19 mouse cellular contexts compared by ENCODE assay signal in genomic region chr2:31137018-31137590, GRCm38 (mm10). TPM values are rescaled to one million over a fixed set of nuclear protein-coding genes. Genes with fewer than 3 reads are reported as not detected.
A peak's percentile ranks its signal among the peaks of the same experiment; 100 is the strongest.
DNase-seq lines count a peak whose midpoint lies in the region; ATAC-seq and TF ChIP-seq lines count a peak whose summit lies in the region.
"Had no signal": no experiment of that assay in that cellular context is flagged by ENCODE, and none has a peak within 500 bp of the region (broad histone marks: within the 10 kb centered on the region; RNA-seq: fewer than 3 reads in every experiment).

No protein-coding gene starts in this region.

- peak overlapping the region; percentile 4; the same call in 1 of the 2 replicates for H3K27ac ChIP-seq in gastrocnemius, adult 2 months
- no peak overlapping the region for H3K27ac ChIP-seq in midbrain, embryonic 11.5 days (ENCODE audit: low read depth, low read length)
- H3K27ac ChIP-seq in midbrain, embryonic 16.5 days (ENCODE audit: low read length) = no peak overlapping the region
- H3K27ac ChIP-seq in stomach, embryonic 16.5 days (ENCODE audit: low read length) = no peak overlapping the region
- H3K27ac ChIP-seq in neural tube, embryonic 15.5 days (replicated peaks) = no peak overlapping the region
- H3K27ac ChIP-seq: embryonic facial prominence, embryonic 12.5 days; forebrain, embryonic 15.5 days; hindbrain, embryonic 10.5 days; midbrain, embryonic 15.5 days; stomach, embryonic 15.5 days had no signal

- no peak for ATAC-seq in midbrain, embryonic 11.5 days (ENCODE audit: low FRiP score)
- no peak for ATAC-seq in midbrain, embryonic 16.5 days
- no peak for ATAC-seq in stomach, embryonic 16.5 days (ENCODE audit: insufficient read depth, low FRiP score)
- ATAC-seq in neural tube, embryonic 15.5 days (ENCODE audit: low FRiP score) = no peak
- ATAC-seq: forebrain, embryonic 15.5 days; lung, postnatal 0 days; midbrain, embryonic 15.5 days had no signal

- no peak for DNase-seq in gastrocnemius, adult 2 months
- no peak for DNase-seq in gastrocnemius, postnatal 36 days
- peak; percentile 62 for DNase-seq in midbrain, embryonic 11.5 days (ENCODE audit: low spot score, missing footprints)
- peak; percentile 35 to 44 for DNase-seq in cerebellum, postnatal 25 days
- DNase-seq in embryo, embryonic 10 days (ENCODE audit: low spot score) = no peak
- DNase-seq: adrenal gland, postnatal 36 days; kidney, adult 18-20 months; liver; retina, postnatal 1 day had no signal

- no peak overlapping the region for H3K4me3 ChIP-seq in gastrocnemius, adult 2 months
- no peak overlapping the region for H3K4me3 ChIP-seq in midbrain, embryonic 11.5 days (ENCODE audit: low read depth, low read length)
- H3K4me3 ChIP-seq in midbrain, embryonic 16.5 days (ENCODE audit: low read depth, low read length) = no peak overlapping the region
- no peak overlapping the region for H3K4me3 ChIP-seq in stomach, embryonic 16.5 days (replicated peaks; ENCODE audit: low read length)
- H3K4me3 ChIP-seq in neural tube, embryonic 15.5 days (replicated peaks) = no peak overlapping the region
- H3K4me3 ChIP-seq: embryonic facial prominence, embryonic 12.5 days; forebrain, embryonic 15.5 days; heart, embryonic 15.5 days; hindbrain, embryonic 10.5 days; midbrain, embryonic 15.5 days; stomach, embryonic 15.5 days had no signal

- no peaks in the 10 kb centered on the region for H3K36me3 ChIP-seq in midbrain, embryonic 11.5 days (ENCODE audit: control insufficient read depth, insufficient read depth, low read length)
- no peaks in the 10 kb centered on the region for H3K36me3 ChIP-seq in midbrain, embryonic 16.5 days (ENCODE audit: control insufficient read depth, insufficient read depth, low read length)
- no peaks in the 10 kb centered on the region for H3K36me3 ChIP-seq in stomach, embryonic 16.5 days (ENCODE audit: control insufficient read depth, insufficient read depth, low read length)
- H3K36me3 ChIP-seq in neural tube, embryonic 15.5 days = no peaks in the 10 kb centered on the region
- H3K36me3 ChIP-seq: embryonic facial prominence, embryonic 12.5 days; forebrain, embryonic 15.5 days; heart, embryonic 15.5 days; hindbrain, embryonic 10.5 days; midbrain, embryonic 15.5 days; stomach, embryonic 15.5 days had no signal

- WGBS in midbrain, embryonic 11.5 days = 82% methylated on average over 14 of the region's 14 CpGs
- 82% methylated on average over 14 of the region's 14 CpGs for WGBS in midbrain, embryonic 16.5 days
- 62% methylated on average over 14 of the region's 14 CpGs for WGBS in stomach, embryonic 16.5 days
- WGBS in neural tube, embryonic 15.5 days = 77% methylated on average over 14 of the region's 14 CpGs

- no peak for TF ChIP-seq CTCF in gastrocnemius, adult 2 months (IDR thresholded peaks at IDR 0.05)

- no peak overlapping the region for H3K4me2 ChIP-seq in midbrain, embryonic 11.5 days
- no peak overlapping the region for H3K4me2 ChIP-seq in midbrain, embryonic 16.5 days (ENCODE audit: low read length)
- H3K4me2 ChIP-seq in stomach, embryonic 16.5 days (ENCODE audit: low read depth, low read length) = no peak overlapping the region
- no peak overlapping the region for H3K4me2 ChIP-seq in neural tube, embryonic 15.5 days
- H3K4me2 ChIP-seq: embryonic facial prominence, embryonic 12.5 days; forebrain, embryonic 15.5 days; heart, embryonic 15.5 days; midbrain, embryonic 15.5 days; stomach, embryonic 15.5 days had no signal

- H3K9ac ChIP-seq in midbrain, embryonic 11.5 days (ENCODE audit: low read length) = no peak overlapping the region
- H3K9ac ChIP-seq in midbrain, embryonic 16.5 days (ENCODE audit: low read depth, low read length) = no peak overlapping the region
- 0 out of 2 replicates have a peak overlapping the region, but pooled peaks have one; percentile 2 for H3K9ac ChIP-seq in stomach, embryonic 16.5 days (ENCODE audit: low read length)
- H3K9ac ChIP-seq in neural tube, embryonic 15.5 days (replicated peaks) = no peak overlapping the region
- H3K9ac ChIP-seq: embryonic facial prominence, embryonic 12.5 days; forebrain, embryonic 15.5 days; heart, embryonic 15.5 days; midbrain, embryonic 15.5 days; stomach, embryonic 15.5 days had no signal

- intact Hi-C loops in gastrocnemius, adult 2 months (cut with DNase I) = no loop called here
- intact Hi-C loops in gastrocnemius, postnatal 36 days (cut with DNase I) = no loop called here

- 0 out of 2 replicates have a peak, but pooled peaks cover 3% of the 10 kb centered on the region for H3K4me1 ChIP-seq in midbrain, embryonic 11.5 days (ENCODE audit: control insufficient read depth, insufficient read depth, low read length)
- H3K4me1 ChIP-seq in midbrain, embryonic 16.5 days (ENCODE audit: control insufficient read depth, insufficient read depth, low read length) = peaks cover 12% of the 10 kb centered on the region
- peaks cover 27% of the 10 kb centered on the region for H3K4me1 ChIP-seq in stomach, embryonic 16.5 days (ENCODE audit: control insufficient read depth, insufficient read depth, low read length)
- H3K4me1 ChIP-seq in neural tube, embryonic 15.5 days = peaks cover 35% of the 10 kb centered on the region

- H3K9me3 ChIP-seq in midbrain, embryonic 11.5 days (ENCODE audit: control insufficient read depth, low read length) = no peaks in the 10 kb centered on the region
- H3K9me3 ChIP-seq in midbrain, embryonic 16.5 days (replicated peaks; ENCODE audit: control insufficient read depth, low read length, poor library complexity, severe bottlenecking) = no peaks in the 10 kb centered on the region
- no peaks in the 10 kb centered on the region for H3K9me3 ChIP-seq in stomach, embryonic 16.5 days (replicated peaks; ENCODE audit: control insufficient read depth, low read length)
- H3K9me3 ChIP-seq in neural tube, embryonic 15.5 days (replicated peaks) = no peaks in the 10 kb centered on the region
- H3K9me3 ChIP-seq: embryonic facial prominence, embryonic 12.5 days; forebrain, embryonic 15.5 days; heart, embryonic 15.5 days; hindbrain, embryonic 10.5 days; midbrain, embryonic 15.5 days; stomach, embryonic 15.5 days had no signal

- peaks cover 4% of the 10 kb centered on the region; the same call in 1 of the 2 replicates for H3K27me3 ChIP-seq in midbrain, embryonic 11.5 days (ENCODE audit: control insufficient read depth, insufficient read depth, low read length)
- no peaks in the 10 kb centered on the region for H3K27me3 ChIP-seq in midbrain, embryonic 16.5 days (ENCODE audit: control insufficient read depth, insufficient read depth, low read depth, low read length)
- H3K27me3 ChIP-seq in stomach, embryonic 16.5 days (ENCODE audit: control insufficient read depth, insufficient read depth, low read length) = no peaks in the 10 kb centered on the region
- H3K27me3 ChIP-seq in neural tube, embryonic 15.5 days (replicated peaks) = no peaks in the 10 kb centered on the region
- H3K27me3 ChIP-seq: embryonic facial prominence, embryonic 12.5 days; forebrain, embryonic 15.5 days; heart, embryonic 15.5 days; midbrain, embryonic 15.5 days; stomach, embryonic 15.5 days had no signal

RNA-seq across cellular contexts. Expression of gene Fnbp1, which starts 4.7 kb away (rescaled TPM):
- total RNA-seq in gastrocnemius, adult 2 months (2021) = 10 to 100 TPM in 1 of 2 experiments, 1 to 10 TPM in 1; 7.9 to 13.2 TPM
- total RNA-seq in gastrocnemius, postnatal 36 days (2021) = 10 to 100 TPM; 10.6 to 10.7 TPM
- polyA plus RNA-seq in midbrain, embryonic 11.5 days (2014; fragmentation: Nextera tagmentation; extraction: Ambion mirVana) = 10.8 and 11.5 TPM in 2 replicates
- 31.5 and 33.2 TPM in 2 replicates for polyA plus RNA-seq in midbrain, embryonic 16.5 days (2015; fragmentation: Nextera tagmentation; extraction: Ambion mirVana)
- polyA plus RNA-seq in stomach, embryonic 16.5 days (2015; fragmentation: Nextera tagmentation; extraction: Ambion mirVana) = 34.6 and 36.8 TPM in 2 replicates
- 34.1 and 36.6 TPM in 2 replicates for polyA plus RNA-seq in neural tube, embryonic 15.5 days (2015; fragmentation: Nextera tagmentation; extraction: Ambion mirVana)

RNA-seq across cellular contexts. Expression of gene Gpr107, which starts 15.0 kb away (rescaled TPM):
- 10 to 100 TPM; 24.5 to 29.0 TPM for total RNA-seq in gastrocnemius, adult 2 months (2021)
- 10 to 100 TPM; 19.2 to 23.8 TPM for total RNA-seq in gastrocnemius, postnatal 36 days (2021)
- polyA plus RNA-seq in midbrain, embryonic 11.5 days (2014; fragmentation: Nextera tagmentation; extraction: Ambion mirVana) = 26.5 and 27.8 TPM in 2 replicates
- polyA plus RNA-seq in midbrain, embryonic 16.5 days (2015; fragmentation: Nextera tagmentation; extraction: Ambion mirVana) = 34.9 and 43.6 TPM in 2 replicates
- 34.8 and 39.3 TPM in 2 replicates for polyA plus RNA-seq in stomach, embryonic 16.5 days (2015; fragmentation: Nextera tagmentation; extraction: Ambion mirVana)
- polyA plus RNA-seq in neural tube, embryonic 15.5 days (2015; fragmentation: Nextera tagmentation; extraction: Ambion mirVana) = 33.7 and 36.3 TPM in 2 replicates

Comparison
In these comparisons a context has a peak if more than half of its experiments do, and no peak if none do; other contexts are left out.
1. DNase-seq: peak in midbrain, embryonic 11.5 days (single experiment) and cerebellum, postnatal 25 days (2 of 2); none in gastrocnemius, adult 2 months (single experiment), gastrocnemius, postnatal 36 days (0 of 2) and embryo, embryonic 10 days (single experiment).